In the genomic region with DNA sequence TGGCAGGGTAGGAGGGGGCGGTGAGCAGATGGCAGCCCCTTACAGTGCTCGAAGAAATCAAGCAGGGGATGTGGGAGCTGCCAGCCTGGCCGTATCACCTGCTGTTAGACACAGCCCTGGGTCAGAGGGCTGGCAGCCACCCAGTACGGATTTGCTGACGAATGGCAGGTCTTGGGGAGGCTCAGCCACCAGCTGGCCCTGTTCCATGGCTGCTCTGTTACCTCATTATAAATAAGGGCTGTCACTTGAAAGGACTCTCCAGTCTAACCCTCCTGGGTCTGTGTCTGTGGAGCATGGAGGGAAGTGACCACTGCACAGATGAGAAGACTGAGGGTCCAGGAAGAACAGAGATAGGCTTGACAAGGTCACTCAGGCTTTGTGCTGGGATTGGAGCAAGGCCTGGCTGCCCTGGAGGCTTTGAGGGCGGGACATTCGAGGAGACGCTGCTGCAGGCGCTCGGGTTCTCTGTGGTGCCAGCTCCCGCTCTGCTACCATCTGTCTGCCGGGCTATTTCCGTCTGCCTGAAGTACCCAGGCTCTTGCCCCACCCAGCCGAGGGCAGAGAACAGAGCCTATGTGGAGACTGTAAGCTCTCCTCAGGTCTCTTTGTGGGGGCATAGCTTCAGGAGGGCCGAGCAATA, we compare ENCODE assay signal across 9 mouse cellular contexts.
DNase-seq lines count a peak whose midpoint lies in the region; ATAC-seq and TF ChIP-seq lines count a peak whose summit lies in the region.
"Had no signal": no experiment of that assay in that cellular context is flagged by ENCODE, and none has a peak within 500 bp of the region (broad histone marks: within the 10 kb centered on the region; RNA-seq: fewer than 3 reads in every experiment).

No protein-coding gene starts in this region.

- H3K4me3 ChIP-seq in kidney, postnatal 0 days (replicated peaks; ENCODE audit: low read depth, low read length): no peak overlapping the region
- no peak overlapping the region for H3K4me3 ChIP-seq in kidney, adult 2 months (ENCODE audit: insufficient read depth, low read depth, low read length)
- H3K4me3 ChIP-seq in hindbrain, postnatal 0 days (ENCODE audit: low read length): no peak overlapping the region
- H3K4me3 ChIP-seq: limb, embryonic 15.5 days had no signal

- no peak for TF ChIP-seq CTCF in kidney, postnatal 0 days (IDR thresholded peaks at IDR 0.05; ENCODE audit: low read depth)
- TF ChIP-seq CTCF in kidney, adult 2 months (conservative IDR thresholded peaks at IDR 0.05; ENCODE audit: insufficient read depth, insufficient read length, low read depth, low read length): no peak
- TF ChIP-seq CTCF in hindbrain, postnatal 0 days (IDR thresholded peaks at IDR 0.05; ENCODE audit: low read depth): no peak

- H3K36me3 ChIP-seq in kidney, postnatal 0 days (ENCODE audit: insufficient read depth, low read length): no peaks in the 10 kb centered on the region
- H3K36me3 ChIP-seq in kidney, adult 2 months (ENCODE audit: control insufficient read depth, insufficient read depth, low read length): no peaks in the 10 kb centered on the region
- H3K36me3 ChIP-seq in hindbrain, postnatal 0 days (ENCODE audit: insufficient read depth, low read length): no peaks in the 10 kb centered on the region
- H3K36me3 ChIP-seq: limb, embryonic 15.5 days had no signal

- no peak for ATAC-seq in kidney, postnatal 0 days (replicated peaks; ENCODE audit: low FRiP score, low read depth)
- ATAC-seq in hindbrain, postnatal 0 days: peak; percentile 69
- ATAC-seq in inflammation-experienced regulatory T-cells, adult 6 months: no peak
- ATAC-seq in monocyte, adult 5-6 weeks (replicated peaks; ENCODE audit: insufficient number of reproducible peaks, low FRiP score, low TSS enrichment, poor library complexity, severe bottlenecking): no peak

- DNase-seq in kidney, postnatal 0 days (ENCODE audit: low spot score): peak; percentile 48
- no peak for DNase-seq in kidney, adult 2 months
- peak; percentile 100 for DNase-seq in cerebellum, adult 9-10 months
- peak; percentile 88 for DNase-seq in hindbrain, postnatal 0 days (ENCODE audit: low spot score)
- DNase-seq in right cerebral cortex, adult 18-20 months: peak; percentile 71
- no peak for DNase-seq in frontal cortex, postnatal 10 days (ENCODE audit: low spot score in 2 of 2)

- H3K9ac ChIP-seq in kidney, postnatal 0 days (ENCODE audit: low read depth, low read length): no peak overlapping the region
- H3K9ac ChIP-seq in hindbrain, postnatal 0 days (replicated peaks; ENCODE audit: low read length): no peak overlapping the region
- H3K9ac ChIP-seq: limb, embryonic 15.5 days had no signal

- H3K27ac ChIP-seq in kidney, postnatal 0 days: no peak overlapping the region
- H3K27ac ChIP-seq in kidney, adult 2 months (ENCODE audit: insufficient read depth, low read depth, low read length): no peak overlapping the region
- H3K27ac ChIP-seq in hindbrain, postnatal 0 days: peak overlapping the region; percentile 62
- H3K27ac ChIP-seq: limb, embryonic 15.5 days had no signal

- TF ChIP-seq POLR2A in kidney, adult 2 months (IDR thresholded peaks at IDR 0.05; ENCODE audit: low read depth, low read length): no peak

- WGBS in kidney, postnatal 0 days: 36% methylated on average over 15 of the region's 15 CpGs
- WGBS in kidney, adult 2 months: 25% methylated on average over 15 of the region's 15 CpGs
- 21% methylated on average over 15 of the region's 15 CpGs for WGBS in hindbrain, postnatal 0 days

- no peaks in the 10 kb centered on the region for H3K4me1 ChIP-seq in kidney, postnatal 0 days (replicated peaks; ENCODE audit: insufficient read depth, low read length)
- H3K4me1 ChIP-seq in kidney, adult 2 months (ENCODE audit: control insufficient read depth, insufficient read depth, low read length): no peaks in the 10 kb centered on the region
- H3K4me1 ChIP-seq in hindbrain, postnatal 0 days (ENCODE audit: insufficient read depth, low read length): peaks cover 31% of the 10 kb centered on the region
- H3K4me1 ChIP-seq: limb, embryonic 15.5 days had no signal

- no peak overlapping the region for H3K4me2 ChIP-seq in kidney, postnatal 0 days (ENCODE audit: low read length)
- no peak overlapping the region for H3K4me2 ChIP-seq in hindbrain, postnatal 0 days (ENCODE audit: low read depth, low read length)
- H3K4me2 ChIP-seq: limb, embryonic 15.5 days had no signal

- H3K27me3 ChIP-seq in kidney, postnatal 0 days (ENCODE audit: insufficient read depth, low read length): no peaks in the 10 kb centered on the region
- no peaks in the 10 kb centered on the region for H3K27me3 ChIP-seq in kidney, adult 2 months (replicated peaks; ENCODE audit: control insufficient read depth, insufficient read depth, low read length)
- H3K27me3 ChIP-seq in hindbrain, postnatal 0 days (ENCODE audit: insufficient read depth, low read length): no peaks in the 10 kb centered on the region
- H3K27me3 ChIP-seq: limb, embryonic 15.5 days had no signal

- no peaks in the 10 kb centered on the region for H3K9me3 ChIP-seq in kidney, postnatal 0 days (replicated peaks; ENCODE audit: low read length)
- H3K9me3 ChIP-seq in hindbrain, postnatal 0 days (ENCODE audit: low read length): no peaks in the 10 kb centered on the region
- H3K9me3 ChIP-seq: limb, embryonic 15.5 days had no signal

Comparison
In these comparisons a context has a peak if more than half of its experiments do, and no peak if none do; other contexts are left out.
1. DNase-seq: peak in kidney, postnatal 0 days (single experiment), cerebellum, adult 9-10 months (single experiment), hindbrain, postnatal 0 days (single experiment) and right cerebral cortex, adult 18-20 months (single experiment); none in kidney, adult 2 months (single experiment) and frontal cortex, postnatal 10 days (0 of 2).